Mouse (Mus musculus): ENCODE results near the gene A630076J17Rik.

The A630076J17Rik gene

DNA sequence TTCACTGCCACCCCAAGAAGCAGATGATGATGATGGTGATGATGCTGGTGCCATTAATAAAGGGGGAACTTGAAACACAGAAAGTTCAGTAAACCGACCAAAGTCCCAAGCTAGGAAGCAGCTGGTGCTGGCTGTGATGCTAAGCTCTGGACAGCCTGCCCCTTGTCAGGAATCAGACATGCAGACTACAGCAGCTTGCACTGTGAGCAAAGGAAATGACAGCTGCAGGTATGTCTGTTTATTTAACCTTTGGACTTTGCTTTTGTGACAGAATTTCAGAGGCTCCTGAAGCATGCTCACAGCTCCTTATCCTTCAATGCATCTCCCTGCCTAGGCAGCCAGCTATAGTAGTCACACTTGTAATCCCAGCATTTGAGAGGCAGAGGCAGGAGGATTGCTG lies at the start of gene A630076J17Rik:
Gene A630076J17Rik (plus strand): TSS at position 88 of the 400 bp plus-strand sequence.
- in situ Hi-C loops (cut with MboI, MseI) = loop anchor here (5.0 to 10.0 kb wide), 2 partner anchors 334 to 347 kb away; no protein-coding TSS in a partner anchor

DNA sequence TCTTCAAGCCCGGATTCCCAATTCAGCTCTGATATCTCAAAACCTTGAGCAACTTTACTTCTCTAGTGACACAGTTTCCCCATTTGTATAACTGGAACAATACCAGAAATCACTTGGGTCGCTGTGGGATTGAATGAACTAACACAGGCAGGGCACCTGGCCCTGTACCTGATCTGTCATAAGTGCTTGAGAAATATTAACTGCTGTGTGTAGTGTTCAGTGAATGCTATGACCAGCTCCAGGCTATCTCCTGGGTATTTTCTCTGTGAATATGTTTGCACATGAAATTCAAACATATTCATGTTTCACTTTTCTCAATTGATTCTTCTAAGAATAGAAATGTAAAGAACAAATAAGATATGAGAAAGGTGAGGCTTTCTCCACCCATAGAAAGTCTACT lies 49.6 kb upstream of the A630076J17Rik start:
- in situ Hi-C loops (cut with MboI, MseI) = loop anchor here in 1 of 2 experiments (10.0 kb wide), 1 partner anchor 276 kb away; no protein-coding TSS in a partner anchor

DNA sequence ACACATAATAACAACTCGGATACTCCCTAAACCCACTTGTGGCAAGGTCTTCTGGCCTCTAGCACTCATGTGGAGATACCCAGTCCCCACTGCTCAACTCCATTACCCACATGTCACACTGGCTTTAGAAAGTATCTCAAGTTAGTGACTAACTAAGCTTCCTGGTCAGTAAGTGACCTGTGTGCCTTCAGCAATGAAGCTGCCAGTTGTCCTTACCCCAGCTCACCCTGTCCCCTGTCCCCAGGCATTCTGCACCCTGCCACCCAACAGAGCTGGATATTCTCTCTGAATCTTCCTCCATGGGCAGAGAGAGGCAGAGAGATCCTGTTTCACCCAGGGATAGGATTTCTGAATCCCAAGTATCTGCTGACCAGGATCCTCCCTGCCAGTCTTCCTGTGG lies 47.7 kb upstream of the A630076J17Rik start, which contains the start of gene Kcna10:
Gene Kcna10 (plus strand): TSS at position 301 of the 400 bp plus-strand sequence.
- in situ Hi-C loops (cut with MboI, MseI) = loop anchor here in 1 of 2 experiments (10.0 kb wide), 1 partner anchor 278 kb away; no protein-coding TSS in a partner anchor

DNA sequence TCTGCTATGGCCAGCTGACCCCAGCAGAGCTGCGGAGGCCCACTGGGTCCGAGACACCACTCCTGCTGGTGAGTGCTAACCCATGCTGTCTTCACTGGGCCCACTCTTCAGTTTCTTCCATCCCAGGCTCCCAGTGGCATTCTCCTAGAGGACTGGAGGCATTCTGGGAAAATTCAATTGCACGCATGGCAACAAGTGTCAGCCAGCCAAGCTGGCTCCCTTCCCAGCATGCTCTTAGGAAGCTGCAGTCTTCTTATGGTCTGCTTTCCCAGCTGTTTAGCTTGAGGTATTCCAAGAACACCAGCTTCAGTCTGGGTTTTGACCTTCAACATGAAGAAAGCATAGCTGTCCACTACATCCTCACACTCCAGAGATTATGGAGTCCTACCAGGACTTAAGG lies 47.2 kb upstream of the A630076J17Rik start:
- in situ Hi-C loops (cut with MboI, MseI) = loop anchor here in 1 of 2 experiments (10.0 kb wide), 1 partner anchor 278 kb away; no protein-coding TSS in a partner anchor

DNA sequence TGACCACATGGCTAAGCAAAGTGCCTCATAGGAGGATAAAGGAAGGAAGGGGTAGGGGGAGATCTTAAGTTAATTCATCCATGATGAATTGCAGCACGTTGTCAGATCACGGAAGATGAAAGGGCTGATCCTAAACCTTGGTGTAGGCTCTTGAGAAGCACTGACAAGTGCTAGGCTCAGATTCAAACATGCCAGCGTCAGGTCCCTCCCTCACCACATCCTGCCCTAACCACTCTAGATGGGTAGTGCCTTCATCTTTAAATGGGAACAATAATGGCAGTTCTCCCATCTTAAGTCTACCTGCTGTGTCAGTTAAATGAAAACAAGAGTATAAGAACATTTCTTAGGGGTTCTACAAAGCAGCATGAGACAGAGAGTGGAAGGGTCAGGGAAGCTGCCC lies 44.8 kb upstream of the A630076J17Rik start:
- in situ Hi-C loops (cut with MboI, MseI) = loop anchor here (5.0 to 10.0 kb wide), 2 partner anchors 93 to 281 kb away; no protein-coding TSS in a partner anchor

DNA sequence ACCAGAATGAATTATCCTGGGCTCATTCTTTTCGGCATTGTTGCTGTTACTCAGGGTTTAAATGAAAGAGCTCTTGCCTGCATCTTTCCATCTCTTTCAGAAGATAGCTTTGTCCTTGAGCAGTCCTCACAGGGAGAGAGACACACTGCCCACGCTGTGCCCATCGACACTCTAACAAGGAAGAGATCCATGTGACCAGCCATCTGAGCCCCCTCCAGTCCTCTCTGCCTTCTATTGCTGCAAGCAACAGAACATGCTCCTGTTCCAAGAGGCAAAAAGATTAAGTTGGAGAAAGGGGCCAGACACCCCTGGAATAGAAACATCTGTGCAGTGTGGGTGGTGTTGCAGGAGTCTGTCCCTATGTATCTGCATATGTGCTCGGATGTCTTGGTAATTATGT lies 43.4 kb upstream of the A630076J17Rik start:
- in situ Hi-C loops (cut with MboI, MseI) = loop anchor here (5.0 to 10.0 kb wide), 2 partner anchors 95 to 282 kb away; no protein-coding TSS in a partner anchor

DNA sequence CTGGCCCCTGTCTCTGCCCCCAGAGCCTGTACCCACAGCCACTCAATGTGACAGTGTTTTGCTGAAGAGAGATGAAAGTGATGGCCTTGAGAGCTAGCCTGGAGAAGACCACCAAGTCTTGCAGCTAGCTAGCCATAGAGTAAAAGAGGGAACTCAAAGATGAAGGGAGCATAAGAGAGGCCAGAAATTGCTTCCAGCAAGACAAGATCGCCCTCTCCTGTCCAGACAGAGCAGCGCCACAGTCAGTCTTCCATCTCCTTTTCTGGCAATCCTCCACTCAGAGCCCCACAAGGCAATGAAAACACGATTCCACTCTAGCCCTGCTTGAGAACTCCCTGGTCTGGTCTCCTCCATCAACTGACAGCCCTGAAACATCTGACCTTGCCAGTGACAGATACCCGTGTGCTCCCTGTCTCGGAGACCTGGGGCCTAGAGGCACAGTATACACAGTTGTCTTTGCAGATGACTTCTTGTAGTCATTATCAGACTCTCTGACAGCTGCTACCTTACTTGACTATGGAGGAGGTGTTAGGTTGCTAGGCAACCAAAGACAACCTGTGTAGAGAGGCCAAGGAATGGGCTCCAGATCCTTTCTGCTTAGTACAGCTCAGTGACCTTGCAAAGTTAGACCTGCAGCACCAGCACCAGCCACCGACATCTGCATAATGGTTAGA lies 42.1 kb upstream of the A630076J17Rik start:
- in situ Hi-C loops (cut with MboI, MseI) = loop anchor here (5.0 to 10.0 kb wide), 2 partner anchors 96 to 284 kb away; no protein-coding TSS in a partner anchor

DNA sequence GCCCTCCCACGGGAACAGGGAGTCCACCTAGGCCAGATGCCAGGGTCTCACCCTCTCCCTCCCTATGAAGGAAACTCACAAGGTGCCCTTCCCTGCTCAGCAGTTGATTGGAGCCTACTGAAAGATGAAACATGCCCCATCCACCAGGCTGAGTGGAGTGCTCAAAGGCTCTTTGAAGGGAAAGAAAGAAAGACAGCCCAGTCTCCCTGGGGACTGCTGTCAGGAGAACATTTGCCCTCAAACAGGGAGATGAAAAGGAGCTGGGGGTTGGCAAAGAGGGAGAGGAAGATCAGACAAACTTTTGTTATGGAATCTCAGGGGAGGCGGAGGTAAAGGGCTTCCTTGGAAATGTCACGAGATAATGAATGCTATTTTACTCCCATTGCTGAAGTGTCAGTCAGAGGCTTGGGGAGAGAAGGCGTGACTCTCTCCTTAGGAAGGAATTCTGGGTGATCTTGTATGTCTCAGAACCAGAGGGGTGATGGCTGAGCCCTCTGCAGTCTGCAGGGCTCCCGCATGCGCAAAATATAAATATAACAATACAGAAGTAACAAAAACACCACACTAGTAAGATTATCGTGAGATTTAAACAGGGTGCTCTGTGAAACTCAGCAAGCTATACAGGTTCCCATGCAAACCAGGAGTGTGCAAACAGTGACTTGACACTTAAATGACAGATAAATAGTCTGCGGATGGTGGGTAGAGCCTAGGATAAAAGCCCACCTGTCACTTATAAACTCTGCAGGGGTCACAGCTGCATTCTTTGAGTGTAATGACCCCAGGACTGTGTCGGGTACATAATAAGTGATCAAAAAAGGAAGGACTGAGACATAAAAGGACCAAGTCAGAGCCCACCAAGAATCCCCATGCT lies 28.9 kb upstream of the A630076J17Rik start:
- in situ Hi-C loops (cut with MboI, MseI) = no loop called here

DNA sequence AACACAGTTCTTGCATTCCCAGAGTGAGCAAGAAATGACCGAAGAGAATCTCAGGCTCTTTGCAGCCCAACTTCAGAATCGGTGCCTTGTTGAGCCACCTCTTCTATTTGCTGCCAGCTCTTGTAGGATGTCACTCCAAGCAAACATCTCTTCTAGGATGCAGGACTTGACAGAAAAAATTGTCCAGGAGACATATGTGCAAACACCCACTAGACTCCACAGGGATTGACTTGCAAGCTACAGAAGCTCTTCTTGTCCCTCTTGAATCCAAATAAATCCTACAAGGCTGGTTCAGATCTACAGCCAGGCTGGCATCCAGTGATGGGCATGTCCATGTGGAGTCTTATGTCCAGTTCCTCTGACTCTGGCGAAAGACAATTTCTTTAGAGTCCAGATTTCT lies 26.0 kb upstream of the A630076J17Rik start:
- in situ Hi-C loops (cut with MboI, MseI) = no loop called here

DNA sequence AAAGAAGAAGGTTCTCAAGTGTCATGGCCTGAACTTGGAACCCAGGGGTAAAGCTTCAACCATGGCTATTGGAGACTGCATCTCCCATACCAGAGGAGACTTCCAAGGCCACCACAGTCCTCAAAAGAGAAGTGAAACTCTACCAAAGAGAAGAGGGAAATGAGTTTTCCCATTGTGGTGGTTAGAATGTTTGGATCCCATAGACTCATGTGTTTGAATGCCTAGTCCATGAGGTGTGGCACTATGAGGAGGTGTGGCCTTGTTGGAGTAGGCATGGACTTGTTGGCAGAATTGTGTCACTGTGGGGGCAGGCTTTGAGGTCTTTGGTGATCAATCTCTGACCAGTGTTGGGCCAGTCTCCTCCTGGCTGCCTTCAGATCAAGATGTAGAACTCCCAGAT lies 25.2 kb upstream of the A630076J17Rik start:
- in situ Hi-C loops (cut with MboI, MseI) = loop anchor here in 1 of 2 experiments (5.0 kb wide), 1 partner anchor 67 kb away; no protein-coding TSS in a partner anchor

DNA sequence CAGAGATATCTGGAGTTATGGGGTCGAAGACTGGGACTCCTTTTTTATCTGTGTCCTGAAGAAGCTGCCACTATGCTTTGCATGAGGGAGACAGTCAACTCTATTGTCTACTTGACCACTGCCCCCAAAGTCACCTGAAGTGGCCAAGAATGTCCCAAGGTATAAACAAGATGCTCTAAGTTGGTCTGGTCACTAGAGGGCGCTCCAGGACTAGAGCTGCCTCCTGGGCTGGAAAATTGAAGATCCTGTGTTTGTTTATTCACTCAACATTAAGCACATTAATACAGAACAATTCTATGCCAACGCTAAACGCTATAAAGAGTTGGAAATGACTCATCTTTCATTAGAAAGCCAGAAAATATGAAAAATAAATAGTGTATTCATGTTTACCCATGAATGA lies 24.4 kb upstream of the A630076J17Rik start:
- in situ Hi-C loops (cut with MboI, MseI) = loop anchor here in 1 of 2 experiments (5.0 kb wide), 1 partner anchor 66 kb away; no protein-coding TSS in a partner anchor

DNA sequence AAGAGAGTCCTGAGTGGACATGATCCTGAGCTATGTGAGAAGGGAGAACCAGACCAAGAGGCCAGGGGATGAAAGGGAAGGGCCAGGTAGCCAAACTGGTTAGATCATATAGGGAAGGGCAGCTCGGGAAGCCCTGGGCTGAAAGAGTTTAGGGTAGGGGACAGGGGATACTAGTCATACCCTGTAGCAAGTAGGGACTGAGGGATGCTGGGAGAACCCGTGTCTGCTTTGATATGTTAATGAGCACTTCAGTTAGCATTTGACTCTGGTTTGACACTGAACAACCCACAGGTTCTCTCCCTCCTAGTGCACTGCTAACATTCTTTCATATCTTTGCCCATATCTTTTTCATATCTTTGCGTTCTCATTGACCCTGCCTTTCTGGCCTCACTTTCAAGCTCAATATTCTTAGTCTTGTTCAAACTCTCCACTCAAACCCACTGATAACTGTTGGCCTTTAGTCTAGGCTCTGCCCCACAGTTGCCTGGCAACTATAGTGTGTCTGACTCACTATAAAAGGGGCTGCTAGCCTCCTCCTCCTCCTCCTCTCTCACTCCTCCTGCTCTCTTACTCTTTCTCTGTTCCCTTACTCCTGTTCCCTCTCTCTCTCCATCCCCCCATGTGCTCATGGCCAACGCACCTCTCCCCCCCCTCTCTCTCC lies 23.8 kb upstream of the A630076J17Rik start:
- in situ Hi-C loops (cut with MboI, MseI) = loop anchor here in 1 of 2 experiments (5.0 kb wide), 1 partner anchor 66 kb away; no protein-coding TSS in a partner anchor

DNA sequence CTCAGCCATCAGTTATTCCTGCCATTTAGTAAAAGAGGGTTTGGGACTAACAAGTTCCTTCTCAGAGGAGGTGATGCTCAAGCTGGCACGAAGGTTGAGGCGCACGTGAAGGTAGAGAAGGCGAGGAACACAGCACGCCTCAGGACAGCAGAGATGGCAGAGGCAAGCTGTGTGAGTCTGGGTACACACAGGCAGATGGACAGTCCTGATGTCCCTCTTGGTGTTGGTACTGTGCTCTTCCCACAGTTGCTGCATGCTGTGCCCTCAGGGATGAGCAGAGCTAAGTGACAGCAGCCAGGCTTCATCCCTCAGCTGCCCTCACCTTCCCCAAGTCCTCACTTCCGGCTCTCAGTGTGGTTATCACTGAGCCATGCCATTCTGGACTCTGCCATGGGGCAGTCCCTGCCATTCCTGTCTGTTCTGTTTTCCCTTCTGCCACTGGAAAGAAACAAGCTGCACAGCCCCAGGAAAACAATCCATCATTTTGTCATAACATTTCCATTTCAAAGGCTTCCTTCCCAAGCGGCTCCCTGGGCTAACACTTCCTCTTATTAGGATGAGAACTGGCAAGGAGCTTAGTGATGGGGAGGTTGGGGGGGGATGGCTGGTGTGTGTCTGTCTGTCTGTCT lies 22.7 kb upstream of the A630076J17Rik start:
- in situ Hi-C loops (cut with MboI, MseI) = loop anchor here in 1 of 2 experiments (5.0 kb wide), 1 partner anchor 65 kb away; no protein-coding TSS in a partner anchor

DNA sequence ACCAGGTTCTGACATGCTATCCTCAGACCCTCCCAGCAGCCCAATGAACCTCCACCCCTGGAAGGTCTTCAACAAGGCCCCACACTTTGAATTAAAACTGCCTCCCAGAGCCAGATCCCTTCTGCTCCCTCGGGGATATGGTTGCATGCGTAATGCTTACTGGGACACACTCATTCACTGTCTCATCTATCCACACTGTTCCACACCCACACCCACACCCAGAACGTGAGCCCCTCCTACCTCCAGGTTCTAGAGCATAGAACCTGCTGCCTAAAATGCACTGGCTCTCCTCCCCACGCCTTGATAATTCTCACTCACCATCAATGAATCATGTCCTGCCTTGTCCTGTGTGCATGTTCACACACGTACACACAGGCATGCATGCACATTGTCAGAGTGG lies 15.8 kb upstream of the A630076J17Rik start:
- in situ Hi-C loops (cut with MboI, MseI) = no loop called here

DNA sequence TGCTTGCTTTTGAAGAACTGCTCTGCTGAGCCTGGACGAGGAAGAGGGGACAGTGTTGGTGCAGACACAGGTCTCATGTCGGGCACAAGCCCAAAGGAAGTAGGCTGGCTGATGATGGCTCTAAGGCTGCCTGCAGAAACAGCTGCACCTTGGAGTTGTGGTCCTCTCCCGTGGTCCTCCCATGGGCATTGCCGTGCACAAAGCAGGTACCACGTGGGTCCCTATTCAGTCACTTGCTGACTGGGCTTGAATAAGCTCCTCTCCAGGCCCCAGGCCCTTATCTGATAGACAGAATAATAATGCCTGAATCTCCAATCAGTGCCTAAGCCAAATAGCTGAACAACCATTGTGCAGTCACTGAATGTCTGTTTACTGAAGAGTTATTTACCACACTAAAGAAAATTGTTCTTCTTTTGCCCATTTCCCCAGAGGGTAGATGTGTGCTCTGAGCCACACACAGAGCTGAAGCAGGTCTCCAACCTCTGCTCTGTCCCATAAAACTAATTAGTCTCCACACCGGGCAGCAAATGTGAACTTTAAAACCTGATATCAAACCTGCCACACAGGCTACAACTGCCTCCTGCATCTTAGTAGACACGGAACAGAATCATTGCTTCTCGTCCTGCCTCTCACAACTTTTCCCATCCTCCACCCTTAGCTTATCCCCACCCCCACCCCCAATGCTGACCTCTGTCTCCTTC lies 13.9 kb upstream of the A630076J17Rik start:
- in situ Hi-C loops (cut with MboI, MseI) = no loop called here

DNA sequence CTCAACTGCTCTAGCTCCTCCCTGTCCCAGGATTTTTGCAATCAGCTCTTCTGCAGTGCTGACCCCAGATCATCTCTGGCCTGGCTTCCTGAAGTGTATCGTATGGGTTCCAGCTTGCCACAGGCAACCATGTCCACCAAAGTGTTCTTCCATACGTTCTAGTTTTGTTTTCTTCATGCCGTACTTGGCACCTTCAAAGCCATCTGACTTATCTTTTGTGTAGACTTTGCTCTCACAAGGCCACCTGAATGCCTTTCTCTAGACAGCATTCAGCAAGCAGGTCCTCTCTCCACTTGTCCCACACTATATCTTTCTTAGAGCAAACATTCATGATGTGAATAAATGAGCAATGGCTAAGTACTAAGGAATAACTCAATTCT lies 13.3 kb upstream of the A630076J17Rik start:
- in situ Hi-C loops (cut with MboI, MseI) = no loop called here

DNA sequence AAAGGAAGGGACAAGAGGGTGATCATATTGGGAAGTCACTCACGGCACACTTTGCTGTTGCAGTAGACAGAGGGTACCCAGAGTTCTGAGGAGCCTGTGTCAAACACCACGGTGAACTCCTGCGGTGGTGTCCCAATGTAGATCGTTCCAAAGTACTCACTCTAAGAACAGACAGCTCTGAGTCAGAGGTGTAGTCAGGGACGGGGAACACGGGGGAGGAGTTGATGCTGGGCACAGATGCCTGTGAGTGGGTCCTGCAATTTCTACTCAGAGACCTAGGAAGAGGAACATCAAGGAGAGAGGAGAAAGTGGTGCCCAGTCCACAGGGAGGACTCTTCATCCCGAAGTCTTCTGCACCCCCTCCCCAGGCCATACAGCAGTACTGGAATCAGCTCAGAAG lies 11.8 kb upstream of the A630076J17Rik start:
- in situ Hi-C loops (cut with MboI, MseI) = no loop called here

DNA sequence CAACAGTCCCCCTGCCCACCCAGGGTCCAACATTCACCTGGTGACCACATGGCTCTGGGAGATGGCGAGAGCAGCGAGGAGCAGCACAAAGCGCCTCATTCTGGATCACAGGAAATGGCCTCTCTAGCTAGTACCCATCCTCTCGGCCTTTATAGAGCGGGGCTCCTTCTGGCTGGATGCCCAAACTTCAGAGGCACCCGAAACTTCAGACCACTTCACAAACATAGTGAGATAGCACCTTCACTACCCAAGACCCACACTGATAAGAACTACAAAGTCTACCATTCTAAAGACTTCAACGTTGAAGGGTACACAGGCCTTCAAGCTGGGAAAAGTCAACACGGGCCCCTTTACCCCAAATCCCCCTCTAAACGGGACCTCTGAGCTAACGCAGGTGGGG lies 8.8 kb upstream of the A630076J17Rik start, which contains the start of gene Cym:
Gene Cym (minus strand): TSS at position 125 of the 400 bp plus-strand sequence.
- in situ Hi-C loops (cut with MboI, MseI) = no loop called here

DNA sequence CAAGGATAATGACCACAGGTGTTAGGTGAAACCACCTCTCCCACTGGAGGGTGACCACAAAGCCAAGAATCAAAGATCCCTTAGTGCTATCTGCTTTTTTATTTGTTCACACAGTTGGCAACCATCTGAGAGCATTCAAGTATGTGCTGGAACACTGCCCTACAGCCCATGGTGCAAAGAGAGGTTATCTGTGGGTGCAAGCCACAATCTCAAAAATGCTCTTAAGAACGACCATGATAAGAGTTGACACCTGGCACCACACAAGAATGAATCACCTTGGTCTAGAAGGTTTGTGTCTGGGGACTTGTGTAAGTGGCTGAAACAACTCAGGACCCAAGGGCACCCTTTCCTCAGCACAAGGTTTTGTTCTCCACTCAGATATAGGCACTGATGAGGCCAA lies 7.2 kb upstream of the A630076J17Rik start:
- in situ Hi-C loops (cut with MboI, MseI) = no loop called here

DNA sequence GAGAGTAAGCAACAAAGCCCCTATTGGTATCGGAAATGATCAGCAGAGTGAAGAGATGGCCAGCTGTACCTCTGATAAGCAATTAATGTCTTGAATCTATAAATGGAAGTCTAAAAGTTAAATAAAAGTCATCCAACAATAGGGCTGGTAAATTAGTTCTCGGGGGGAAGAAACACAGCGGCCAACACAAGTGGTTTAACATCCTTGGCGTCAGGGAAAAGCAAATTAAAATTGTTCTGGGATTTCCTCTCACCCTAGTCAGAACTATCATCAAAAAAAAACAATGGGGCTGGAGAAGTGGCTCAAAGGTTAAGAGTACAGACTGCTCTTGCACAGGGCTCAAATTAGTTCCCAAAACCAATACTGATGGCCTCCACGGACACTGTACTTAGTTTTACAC lies 4.6 kb upstream of the A630076J17Rik start:
- in situ Hi-C loops (cut with MboI, MseI) = no loop called here
